Mouse (Mus musculus): ENCODE measurements around the gene Gpatch8. TPM values are rescaled to one million over a fixed set of nuclear protein-coding genes. Genes with fewer than 3 reads are reported as not detected.

The Gpatch8 gene
- total and polyA plus RNA-seq, 2 experiments from 2014 or later, result 24.8 to 53.3 TPM

GRCm38 (mm10) chr11:102599912-102600311 is 43.7 kb upstream of the Gpatch8 start:
- no peaks in the 10 kb centered on the region for H3K36me3 ChIP-seq (ENCODE audit: insufficient read depth, low read length)
- no peaks in the 10 kb centered on the region for H3K9me3 ChIP-seq (ENCODE audit: low read length)

GRCm38 (mm10) chr11:102595341-102595820 is 39.2 kb upstream of the Gpatch8 start:
- no peak for ATAC-seq (ENCODE audit: low FRiP score)
- Histone ChIP-seq H3K4me1 (ENCODE audit: insufficient read depth, low read length) (no peaks in the 10 kb centered on the region), H3K4me3 (ENCODE audit: low read depth, low read length) (no peak overlapping the region), H3K9ac (replicated peaks; ENCODE audit: low read length, poor library complexity, severe bottlenecking) (no peak overlapping the region), H3K4me2 (ENCODE audit: low read depth, low read length, poor library complexity, severe bottlenecking) (no peak overlapping the region), H3K27ac (ENCODE audit: low read depth, low read length) (no peak overlapping the region), H3K36me3 (ENCODE audit: insufficient read depth, low read length) (no peaks in the 10 kb centered on the region), H3K9me3 (ENCODE audit: low read length) (no peaks in the 10 kb centered on the region), H3K27me3 (ENCODE audit: insufficient read depth, low read length) (no peaks in the 10 kb centered on the region)
- 21% methylated on average over 3 of the region's 4 CpGs for WGBS
- no peak for TF ChIP-seq CTCF (IDR thresholded peaks at IDR 0.05)
- no peak for DNase-seq (ENCODE audit: low spot score)

More at GRCm38 (mm10) chr11:102599912-102600311, 43.7 kb upstream of the Gpatch8 start:
- Histone ChIP-seq H3K9ac (replicated peaks; ENCODE audit: low read length, poor library complexity, severe bottlenecking) (no peak overlapping the region), H3K27me3 (ENCODE audit: insufficient read depth, low read length) (peaks cover 9% of the 10 kb centered on the region; the same call in 1 of the 2 replicates), H3K4me3 (ENCODE audit: low read depth, low read length) (no peak overlapping the region), H3K27ac (ENCODE audit: low read depth, low read length) (no peak overlapping the region), H3K4me2 (ENCODE audit: low read depth, low read length, poor library complexity, severe bottlenecking) (no peak overlapping the region), H3K4me1 (ENCODE audit: insufficient read depth, low read length) (no peaks in the 10 kb centered on the region)
- ATAC-seq (ENCODE audit: low FRiP score), result no peak
- 87% methylated on average over 3 of the region's 3 CpGs for WGBS
- peak; percentile 35; the same call in 1 of the 2 replicates for TF ChIP-seq CTCF (IDR thresholded peaks at IDR 0.05)
- DNase-seq (ENCODE audit: low spot score), result no peak

- DNase-seq (ENCODE audit: low spot score), result no peak
- no peak overlapping the region for H3K27ac ChIP-seq (ENCODE audit: low read depth, low read length)
- WGBS, result 71% methylated on average over 3 of the region's 3 CpGs
- no peaks in the 10 kb centered on the region for H3K9me3 ChIP-seq (ENCODE audit: low read length)
- H3K9ac ChIP-seq (replicated peaks; ENCODE audit: low read length, poor library complexity, severe bottlenecking), result no peak overlapping the region
- no peaks in the 10 kb centered on the region for H3K36me3 ChIP-seq (ENCODE audit: insufficient read depth, low read length)
- ATAC-seq (ENCODE audit: low FRiP score), result no peak
- H3K4me3 ChIP-seq (ENCODE audit: low read depth, low read length), result no peak overlapping the region
- no peak overlapping the region for H3K4me2 ChIP-seq (ENCODE audit: low read depth, low read length, poor library complexity, severe bottlenecking)
- H3K27me3 ChIP-seq (ENCODE audit: insufficient read depth, low read length), result no peaks in the 10 kb centered on the region
- TF ChIP-seq CTCF (IDR thresholded peaks at IDR 0.05), result 0 out of 2 replicates have a peak, but pooled peaks have one; percentile 15
- H3K4me1 ChIP-seq (ENCODE audit: insufficient read depth, low read length), result no peaks in the 10 kb centered on the region
Measured at GRCm38 (mm10) chr11:102587554-102587953, 31.4 kb upstream of the Gpatch8 start.

DNA sequence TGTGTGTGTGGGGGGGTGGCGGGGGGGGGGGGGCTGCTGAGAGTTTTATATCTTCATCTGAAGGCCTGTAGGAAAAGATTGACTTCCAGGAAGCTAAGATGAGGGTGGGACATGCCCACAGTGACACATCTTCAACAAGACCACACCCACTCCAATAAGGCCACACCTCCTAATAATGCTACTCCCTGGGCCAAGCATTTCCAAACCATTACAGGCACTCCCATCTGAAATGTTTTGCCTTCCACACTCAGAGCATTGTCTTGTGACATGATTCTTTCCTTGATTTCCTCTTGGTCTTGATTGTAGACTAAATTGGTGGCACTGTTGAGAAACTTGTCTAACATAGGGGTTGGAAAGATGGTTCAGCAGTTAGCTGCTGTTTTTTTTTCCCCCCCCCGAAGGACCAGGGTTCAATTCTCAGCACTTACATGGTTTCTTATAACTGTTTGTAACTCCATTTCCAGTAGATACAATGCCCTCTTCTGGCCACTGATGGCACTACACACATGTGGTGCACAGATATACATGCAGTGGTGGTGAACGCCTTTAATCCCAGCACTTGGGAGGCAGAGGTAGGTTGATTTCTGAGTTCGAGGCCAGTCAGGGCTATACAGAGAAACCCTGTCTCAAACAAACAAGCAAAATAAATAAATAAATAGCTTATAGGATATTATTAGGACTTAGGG is 30.4 kb upstream of the Gpatch8 start:
- no peaks in the 10 kb centered on the region for H3K27me3 ChIP-seq (ENCODE audit: insufficient read depth, low read length)
- no peaks in the 10 kb centered on the region for H3K36me3 ChIP-seq (ENCODE audit: insufficient read depth, low read length)
- DNase-seq (ENCODE audit: low spot score) (no peak), ATAC-seq (ENCODE audit: low FRiP score) (no peak)
- H3K27ac ChIP-seq (ENCODE audit: low read depth, low read length), result no peak overlapping the region
- 0 out of 2 replicates have a peak, but pooled peaks cover under 1% of the 10 kb centered on the region for H3K4me1 ChIP-seq (ENCODE audit: insufficient read depth, low read length)
- H3K9ac ChIP-seq (replicated peaks; ENCODE audit: low read length, poor library complexity, severe bottlenecking), result no peak overlapping the region
- H3K4me3 ChIP-seq (ENCODE audit: low read depth, low read length), result no peak overlapping the region
- TF ChIP-seq CTCF (IDR thresholded peaks at IDR 0.05), result no peak; the same call in 1 of the 2 replicates
- no peaks in the 10 kb centered on the region for H3K9me3 ChIP-seq (ENCODE audit: low read length)
- no peak overlapping the region for H3K4me2 ChIP-seq (ENCODE audit: low read depth, low read length, poor library complexity, severe bottlenecking)
- 95% methylated on average over 4 of the region's 4 CpGs for WGBS

DNA sequence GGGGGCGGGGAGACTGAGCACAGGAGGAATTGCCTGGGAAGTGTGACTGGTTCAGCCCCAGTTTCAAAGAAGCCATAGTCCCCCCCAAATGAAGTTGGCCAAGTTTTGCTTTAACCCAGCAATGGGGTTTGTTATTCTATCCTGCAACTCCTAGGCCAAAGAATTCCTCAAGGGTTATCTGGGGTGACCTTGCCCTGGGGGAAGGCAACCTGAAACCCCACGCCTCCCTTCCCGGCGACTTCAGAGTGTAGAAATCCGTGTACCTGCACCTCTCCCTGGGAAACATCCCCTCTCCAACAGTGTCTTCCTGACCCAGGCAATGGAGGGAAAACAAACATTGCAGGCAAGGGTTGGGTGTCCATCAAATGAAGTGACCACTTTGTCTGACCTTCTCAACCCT is 26.5 kb upstream of the Gpatch8 start:
- H3K27ac ChIP-seq (ENCODE audit: low read depth, low read length), result no peak overlapping the region
- H3K36me3 ChIP-seq (ENCODE audit: insufficient read depth, low read length), result no peaks in the 10 kb centered on the region
- no peak for ATAC-seq (ENCODE audit: low FRiP score)
- H3K4me3 ChIP-seq (ENCODE audit: low read depth, low read length), result no peak overlapping the region
- 24% methylated on average over 5 of the region's 5 CpGs for WGBS
- H3K9ac ChIP-seq (replicated peaks; ENCODE audit: low read length, poor library complexity, severe bottlenecking), result no peak overlapping the region
- no peak overlapping the region for H3K4me2 ChIP-seq (ENCODE audit: low read depth, low read length, poor library complexity, severe bottlenecking)
- no peak for TF ChIP-seq CTCF (IDR thresholded peaks at IDR 0.05)
- no peaks in the 10 kb centered on the region for H3K27me3 ChIP-seq (ENCODE audit: insufficient read depth, low read length)
- 0 out of 2 replicates have a peak, but pooled peaks cover 5% of the 10 kb centered on the region for H3K4me1 ChIP-seq (ENCODE audit: insufficient read depth, low read length)
- H3K9me3 ChIP-seq (ENCODE audit: low read length), result no peaks in the 10 kb centered on the region
- no peak for DNase-seq (ENCODE audit: low spot score)

- TF ChIP-seq CTCF (IDR thresholded peaks at IDR 0.05), result no peak
- WGBS, result 18% methylated on average over 13 of the region's 13 CpGs
- Histone ChIP-seq H3K9ac (replicated peaks; ENCODE audit: low read length, poor library complexity, severe bottlenecking) (no peak overlapping the region), H3K36me3 (ENCODE audit: insufficient read depth, low read length) (no peaks in the 10 kb centered on the region), H3K9me3 (ENCODE audit: low read length) (no peaks in the 10 kb centered on the region), H3K4me2 (ENCODE audit: low read depth, low read length, poor library complexity, severe bottlenecking) (no peak overlapping the region), H3K4me3 (ENCODE audit: low read depth, low read length) (no peak overlapping the region), H3K4me1 (ENCODE audit: insufficient read depth, low read length) (0 out of 2 replicates have a peak, but pooled peaks cover 5% of the 10 kb centered on the region), H3K27me3 (ENCODE audit: insufficient read depth, low read length) (no peaks in the 10 kb centered on the region), H3K27ac (ENCODE audit: low read depth, low read length) (peak overlapping the region; percentile 3; the same call in 1 of the 2 replicates)
- no peak for DNase-seq (ENCODE audit: low spot score)
- ATAC-seq (ENCODE audit: low FRiP score), result no peak
Measured at GRCm38 (mm10) chr11:102582016-102582610, 25.9 kb upstream of the Gpatch8 start.
